Mouse (Mus musculus): ENCODE results near the gene Gigyf1. TPM values are rescaled to one million over a fixed set of nuclear protein-coding genes. Genes with fewer than 3 reads are reported as not detected.

Gigyf1 gene
- polyA plus RNA-seq, 1 experiment from 2014 or later = 4.0 TPM

- H3K27ac ChIP-seq (ENCODE audit: low read depth) = no peak overlapping the region
- peaks cover 7% of the 10 kb centered on the region for H3K36me3 ChIP-seq (replicated peaks; ENCODE audit: insufficient read depth, low read length)
- ATAC-seq (no peak), DNase-seq (peak; percentile 9)
- TF ChIP-seq EP300 (IDR thresholded peaks at IDR 0.05; ENCODE audit: low read depth) (no peak), CTCF (IDR thresholded peaks at IDR 0.05; ENCODE audit: low read depth) (no peak)
- H3K9ac ChIP-seq (replicated peaks) = no peak overlapping the region
- 87% methylated on average over 3 of the region's 3 CpGs for WGBS (ENCODE audit: insufficient replicate concordance)
- H3K4me2 ChIP-seq (ENCODE audit: low read depth, low read length) = no peak overlapping the region
- no peak overlapping the region for H3K4me3 ChIP-seq (ENCODE audit: low read depth, low read length)
- H3K27me3 ChIP-seq (ENCODE audit: insufficient read depth, low read length) = no peaks in the 10 kb centered on the region
- no peaks in the 10 kb centered on the region for H3K9me3 ChIP-seq (ENCODE audit: low read length)
- peaks cover 12% of the 10 kb centered on the region for H3K4me1 ChIP-seq (ENCODE audit: insufficient read depth)
Measured at GRCm38 (mm10) chr5:137534762-137535161, 16.4 kb downstream of the Gigyf1 start.

GRCm38 (mm10) chr5:137535318-137535717, 17.0 kb downstream of the Gigyf1 start:
- ATAC-seq (no peak), DNase-seq (no peak)
- 55% methylated on average over 9 of the region's 9 CpGs for WGBS (ENCODE audit: insufficient replicate concordance)
- TF ChIP-seq EP300 (IDR thresholded peaks at IDR 0.05; ENCODE audit: low read depth) = no peak
- TF ChIP-seq CTCF (IDR thresholded peaks at IDR 0.05; ENCODE audit: low read depth) = no peak
- Histone ChIP-seq H3K4me1 (ENCODE audit: insufficient read depth) (peaks cover 9% of the 10 kb centered on the region), H3K4me3 (ENCODE audit: low read depth, low read length) (no peak overlapping the region), H3K27ac (ENCODE audit: low read depth) (no peak overlapping the region), H3K36me3 (replicated peaks; ENCODE audit: insufficient read depth, low read length) (peaks cover 2% of the 10 kb centered on the region), H3K4me2 (ENCODE audit: low read depth, low read length) (no peak overlapping the region), H3K9ac (replicated peaks) (no peak overlapping the region), H3K9me3 (ENCODE audit: low read length) (no peaks in the 10 kb centered on the region), H3K27me3 (ENCODE audit: insufficient read depth, low read length) (no peaks in the 10 kb centered on the region)

- TF ChIP-seq CTCF (IDR thresholded peaks at IDR 0.05; ENCODE audit: low read depth) (no peak), EP300 (IDR thresholded peaks at IDR 0.05; ENCODE audit: low read depth) (no peak)
- Histone ChIP-seq H3K9me3 (ENCODE audit: low read length) (no peaks in the 10 kb centered on the region), H3K27ac (ENCODE audit: low read depth) (no peak overlapping the region), H3K9ac (replicated peaks) (no peak overlapping the region), H3K4me1 (ENCODE audit: insufficient read depth) (no peaks in the 10 kb centered on the region), H3K4me2 (ENCODE audit: low read depth, low read length) (no peak overlapping the region), H3K4me3 (ENCODE audit: low read depth, low read length) (no peak overlapping the region), H3K36me3 (replicated peaks; ENCODE audit: insufficient read depth, low read length) (no peaks in the 10 kb centered on the region), H3K27me3 (ENCODE audit: insufficient read depth, low read length) (no peaks in the 10 kb centered on the region)
- ATAC-seq (no peak), DNase-seq (no peak)
- 55% methylated on average over 4 of the region's 4 CpGs for WGBS (ENCODE audit: insufficient replicate concordance)
Measured at GRCm38 (mm10) chr5:137537461-137537860, 19.1 kb downstream of the Gigyf1 start.

- 72% methylated on average over 7 of the region's 7 CpGs for WGBS (ENCODE audit: insufficient replicate concordance)
- TF ChIP-seq EP300 (IDR thresholded peaks at IDR 0.05; ENCODE audit: low read depth) (no peak), CTCF (IDR thresholded peaks at IDR 0.05; ENCODE audit: low read depth) (no peak)
Measured at GRCm38 (mm10) chr5:137539291-137539801, 21.0 kb downstream of the Gigyf1 start.

GRCm38 (mm10) chr5:137540991-137541390, 22.6 kb downstream of the Gigyf1 start:
- Histone ChIP-seq H3K9me3 (ENCODE audit: low read length) (no peaks in the 10 kb centered on the region), H3K4me2 (ENCODE audit: low read depth, low read length) (no peak overlapping the region), H3K4me3 (ENCODE audit: low read depth, low read length) (no peak overlapping the region), H3K27me3 (ENCODE audit: insufficient read depth, low read length) (no peaks in the 10 kb centered on the region), H3K27ac (ENCODE audit: low read depth) (no peak overlapping the region), H3K4me1 (ENCODE audit: insufficient read depth) (no peaks in the 10 kb centered on the region), H3K9ac (replicated peaks) (no peak overlapping the region), H3K36me3 (replicated peaks; ENCODE audit: insufficient read depth, low read length) (no peaks in the 10 kb centered on the region)
- DNase-seq = no peak
- TF ChIP-seq EP300 (IDR thresholded peaks at IDR 0.05; ENCODE audit: low read depth) = no peak
- TF ChIP-seq CTCF (IDR thresholded peaks at IDR 0.05; ENCODE audit: low read depth) = no peak
- ATAC-seq = no peak
- 69% methylated on average over 6 of the region's 6 CpGs for WGBS (ENCODE audit: insufficient replicate concordance)

More at GRCm38 (mm10) chr5:137539291-137539801, 21.0 kb downstream of the Gigyf1 start:
- Histone ChIP-seq H3K4me2 (ENCODE audit: low read depth, low read length) (no peak overlapping the region), H3K9ac (replicated peaks) (no peak overlapping the region), H3K4me1 (ENCODE audit: insufficient read depth) (no peaks in the 10 kb centered on the region), H3K4me3 (ENCODE audit: low read depth, low read length) (no peak overlapping the region), H3K27me3 (ENCODE audit: insufficient read depth, low read length) (no peaks in the 10 kb centered on the region), H3K9me3 (ENCODE audit: low read length) (no peaks in the 10 kb centered on the region), H3K27ac (ENCODE audit: low read depth) (no peak overlapping the region), H3K36me3 (replicated peaks; ENCODE audit: insufficient read depth, low read length) (no peaks in the 10 kb centered on the region)
- DNase-seq (no peak), ATAC-seq (no peak)

- Histone ChIP-seq H3K27me3 (ENCODE audit: insufficient read depth, low read length) (no peaks in the 10 kb centered on the region), H3K36me3 (replicated peaks; ENCODE audit: insufficient read depth, low read length) (no peaks in the 10 kb centered on the region), H3K4me1 (ENCODE audit: insufficient read depth) (no peaks in the 10 kb centered on the region), H3K9me3 (ENCODE audit: low read length) (no peaks in the 10 kb centered on the region), H3K4me2 (ENCODE audit: low read depth, low read length) (no peak overlapping the region), H3K27ac (ENCODE audit: low read depth) (no peak overlapping the region), H3K9ac (replicated peaks) (no peak overlapping the region), H3K4me3 (ENCODE audit: low read depth, low read length) (no peak overlapping the region)
- ATAC-seq (no peak), DNase-seq (no peak)
- TF ChIP-seq EP300 (IDR thresholded peaks at IDR 0.05; ENCODE audit: low read depth) (no peak), CTCF (IDR thresholded peaks at IDR 0.05; ENCODE audit: low read depth) (no peak)
- 69% methylated on average over 5 of the region's 5 CpGs for WGBS (ENCODE audit: insufficient replicate concordance)
Measured at GRCm38 (mm10) chr5:137541768-137542540, 23.6 kb downstream of the Gigyf1 start.
